Mouse (Mus musculus) layer of hippocampus, adult 2 months (tissue): Measurements from ENCODE around the gene Mtf1. TPM values are rescaled to one million over a fixed set of nuclear protein-coding genes. Genes with fewer than 3 reads are reported as not detected.

Experiments
- DNase-seq, 2 experiments: peaks; one replicate each; pipeline ENCODE4 v3.0.0; 2022; ENCODE audit warnings: low spot score in 2 of 2
- H3K27ac ChIP-seq: fragments of 200-600 bp; 2 replicates; pipeline ENCODE4 v1.8.1; 2022
- H3K4me3 ChIP-seq: fragments of 200-600 bp; 2 replicates; pipeline ENCODE4 v1.8.1; 2022; ENCODE audit warnings: mild to moderate bottlenecking
- CTCF ChIP-seq: fragments of 200-600 bp; conservative IDR thresholded peaks from 2 replicates; pipeline ENCODE4 v1.8.1; 2022; ENCODE audit warnings: antibody characterized with exemption, mild to moderate bottlenecking, moderate library complexity
- total RNA-seq, 2 experiments: library from RNA; stranded (reverse); gene quantifications; 2 replicates each; pipeline ENCODE4 v1.2.3; 2021

Mtf1 gene
- total RNA-seq, 2 experiments from 2014 or later, result 24.6 to 24.8 TPM

- DNase-seq, result peak; percentile 74 to 91
- Histone ChIP-seq H3K4me3 (no peak overlapping the region), H3K27ac (peak overlapping the region; percentile 64; the same call in 1 of the 2 replicates)
- TF ChIP-seq CTCF, result peak; percentile 99
These were observed 45.7 kb downstream of the Mtf1 start for GRCm38 (mm10) chr4:124847573-124847972.

GRCm38 (mm10) chr4:124849631-124850260 is 47.8 kb downstream of the Mtf1 start:
- TF ChIP-seq CTCF, result no peak
- Histone ChIP-seq H3K27ac (peak overlapping the region; percentile 100), H3K4me3 (peak overlapping the region; percentile 65)
- peak; percentile 59 to 78 for DNase-seq

- Histone ChIP-seq H3K4me3 (peak within 1 kb of the TSS; percentile 65), H3K27ac (peak within 1 kb of the TSS; percentile 100)
- peak; percentile 93 to 94 for DNase-seq
- TF ChIP-seq CTCF, result peak; percentile 49
These were observed 48.5 kb downstream of the Mtf1 start, which contains the start of gene Yrdc for GRCm38 (mm10) chr4:124850261-124850913. TSS of gene Yrdc (plus strand) at chr4:124850679.

GRCm38 (mm10) chr4:124850933-124851658 is 49.2 kb downstream of the Mtf1 start, which contains the start of gene 1110065P20Rik:
TSS of gene 1110065P20Rik (minus strand) at chr4:124851196.
- H3K4me3 ChIP-seq, result peak within 1 kb of the TSS; percentile 65
- peak; percentile 65 to 71 for DNase-seq
- H3K27ac ChIP-seq, result peak within 1 kb of the TSS; percentile 100
- no peak for TF ChIP-seq CTCF

GRCm38 (mm10) chr4:124856294-124856693 is 54.4 kb downstream of the Mtf1 start:
- H3K4me3 ChIP-seq, result no peak overlapping the region
- peak in 1 of 2 experiments; percentile 60 for DNase-seq
- peak overlapping the region; percentile 65 for H3K27ac ChIP-seq
- no peak for TF ChIP-seq CTCF

GRCm38 (mm10) chr4:124858370-124858769 is 56.5 kb downstream of the Mtf1 start:
- no peak overlapping the region for H3K4me3 ChIP-seq
- no peak for DNase-seq
- TF ChIP-seq CTCF, result no peak

GRCm38 (mm10) chr4:124860446-124860845 is 58.5 kb downstream of the Mtf1 start:
- DNase-seq, result no peak
- Histone ChIP-seq H3K27ac (no peak overlapping the region), H3K4me3 (peak overlapping the region; percentile 77)
- no peak for TF ChIP-seq CTCF

More at GRCm38 (mm10) chr4:124858370-124858769, 56.5 kb downstream of the Mtf1 start:
- no peak overlapping the region for H3K27ac ChIP-seq

- Histone ChIP-seq H3K27ac (peak within 1 kb of the TSS; percentile 95), H3K4me3 (peak within 1 kb of the TSS; percentile 77)
- DNase-seq, result no peak
- no peak for TF ChIP-seq CTCF
These were observed 59.6 kb downstream of the Mtf1 start, which contains the start of gene Maneal for GRCm38 (mm10) chr4:124861283-124862188. TSS of gene Maneal (minus strand) at chr4:124862171.

GRCm38 (mm10) chr4:124872719-124873118 is 70.8 kb downstream of the Mtf1 start:
- no peak for DNase-seq
- no peak overlapping the region for H3K4me3 ChIP-seq
- peak; percentile 67 for TF ChIP-seq CTCF
- H3K27ac ChIP-seq, result no peak overlapping the region

GRCm38 (mm10) chr4:124880599-124880998 is 78.7 kb downstream of the Mtf1 start, which contains the start of gene Epha10:
TSS of gene Epha10 (plus strand) at chr4:124880899.
- H3K27ac ChIP-seq, result peak within 1 kb of the TSS; percentile 58; the same call in 1 of the 2 replicates
- H3K4me3 ChIP-seq, result peak within 1 kb of the TSS; percentile 72
- no peak for TF ChIP-seq CTCF
- DNase-seq, result no peak

GRCm38 (mm10) chr4:124881341-124881908 is 79.5 kb downstream of the Mtf1 start:
- DNase-seq, result peak; percentile 79 to 86
- no peak for TF ChIP-seq CTCF
- Histone ChIP-seq H3K27ac (peak overlapping the region; percentile 58; the same call in 1 of the 2 replicates), H3K4me3 (peak overlapping the region; percentile 72)
